Mouse (Mus musculus) G1E (cell line): ENCODE measurements around the gene Gpr89.

ENCODE experiments used
- CTCF ChIP-seq: IDR thresholded peaks from 2 replicates; pipeline ENCODE4 v1.5.1; 2012; ENCODE audit warnings: low read depth, low read length, inconsistent platforms, mixed read lengths
- GATA1 ChIP-seq: IDR thresholded peaks from 2 replicates; pipeline ENCODE4 v1.6.1; 2012; ENCODE audit warnings: borderline replicate concordance, low read length, inconsistent platforms, mixed read lengths
- GATA2 ChIP-seq: IDR thresholded peaks from 2 replicates; pipeline ENCODE4 v1.6.1; 2012; ENCODE audit warnings: low read depth, low read length, inconsistent platforms, borderline replicate concordance
- TAL1 ChIP-seq: conservative IDR thresholded peaks from 2 replicates; pipeline ENCODE4 v1.6.1; 2012; ENCODE audit warnings: low read depth, low read length, inconsistent platforms, mixed read lengths

DNA sequence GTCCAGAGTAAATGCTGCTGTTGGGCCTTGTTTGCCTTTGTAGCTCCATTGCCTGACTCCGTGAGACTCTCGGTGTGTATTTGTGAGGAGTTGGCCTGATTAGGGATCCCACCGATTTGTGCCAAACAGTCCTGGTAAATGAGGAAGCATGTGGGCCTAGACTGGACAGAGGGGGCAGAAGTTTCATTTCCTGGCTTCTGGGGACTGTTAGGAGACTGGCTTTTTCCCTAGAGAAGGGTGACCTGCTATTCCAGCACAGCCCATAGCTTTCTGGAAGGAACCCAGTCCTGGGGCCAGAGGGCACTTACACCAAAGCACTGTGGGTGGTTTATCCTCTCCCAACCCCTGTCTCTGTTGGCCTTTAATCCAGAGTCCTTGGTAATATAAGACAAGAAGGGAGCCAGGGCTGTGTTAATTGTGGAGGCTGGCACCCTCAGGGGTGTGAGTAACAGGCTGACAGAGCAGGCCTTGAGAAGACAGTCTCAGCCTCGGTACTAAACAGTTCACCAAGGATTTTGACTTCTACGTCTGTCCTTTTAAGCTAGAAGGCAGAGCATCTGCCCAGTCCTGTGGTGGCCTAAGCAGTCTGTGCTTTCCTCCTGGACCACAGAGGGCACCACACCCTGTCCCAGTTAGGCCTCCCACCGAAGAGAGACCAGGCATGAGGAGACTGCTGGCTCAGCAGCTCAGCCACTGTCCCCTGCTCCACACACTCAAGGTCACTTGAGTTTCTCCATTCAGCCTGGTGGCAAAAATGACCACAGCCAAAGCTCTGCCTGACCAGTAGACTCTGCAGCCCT, 84.8 kb downstream of the Gpr89 start:
- TF ChIP-seq CTCF (no peak), GATA1 (no peak), TAL1 (no peak), GATA2 (no peak)
